Mouse (Mus musculus) heart, embryonic 12.5 days (tissue): ENCODE measurements around the gene Pcyt1b. TPM values are rescaled to one million over a fixed set of nuclear protein-coding genes. Genes with fewer than 3 reads are reported as not detected.
A peak's percentile ranks its signal among the peaks of the same experiment; 100 is the strongest.

Experiments used
- ATAC-seq: fragments of 200-750 bp; cut with Nextera tagmentation; 2 replicates; pipeline ENCODE4 v1.8.0; 2017; ENCODE audit warnings: moderate TSS enrichment, moderate library complexity; ENCODE audit not compliant: insufficient number of reproducible peaks, low FRiP score
- H3K27ac ChIP-seq: fragments of 300-500 bp; sonication (generic); 2 replicates; pipeline ENCODE4 v1.5.1; 2016; ENCODE audit warnings: mild to moderate bottlenecking, moderate library complexity; ENCODE audit not compliant: poor library complexity, severe bottlenecking
- H3K27me3 ChIP-seq: fragments of 300-500 bp; sonication (generic); replicated peaks from 2 replicates; pipeline ENCODE4 v1.6.1; 2016; ENCODE audit warnings: mild to moderate bottlenecking, moderate library complexity
- H3K36me3 ChIP-seq: fragments of 300-500 bp; sonication (generic); 2 replicates; pipeline ENCODE4 v1.6.1; 2016; ENCODE audit warnings: mild to moderate bottlenecking, moderate library complexity
- H3K4me1 ChIP-seq: fragments of 300-500 bp; sonication (generic); replicated peaks from 2 replicates; pipeline ENCODE4 v1.6.1; 2016; ENCODE audit warnings: mild to moderate bottlenecking
- H3K4me2 ChIP-seq: fragments of 300-500 bp; sonication (generic); 2 replicates; pipeline ENCODE4 v1.6.1; 2016; ENCODE audit warnings: mild to moderate bottlenecking, moderate library complexity
- H3K4me3 ChIP-seq: fragments of 300-500 bp; sonication (generic); 2 replicates; pipeline ENCODE4 v1.5.1; 2016; ENCODE audit warnings: mild to moderate bottlenecking
- H3K9ac ChIP-seq: fragments of 300-500 bp; sonication (generic); 2 replicates; pipeline ENCODE4 v1.6.1; 2016; ENCODE audit warnings: mild to moderate bottlenecking, moderate library complexity
- H3K9me3 ChIP-seq: fragments of 300-500 bp; sonication (generic); replicated peaks from 2 replicates; pipeline ENCODE4 v1.6.1; 2016; ENCODE audit warnings: mild to moderate bottlenecking, moderate library complexity
- WGBS: fragments of 180-500 bp; shearing (Covaris S2); methylation state at CpG from one replicate; pipeline ENCODE4 v1.1.7; 2016; 5-methylcytosine and 5-hydroxymethylcytosine counted together
- polyA plus RNA-seq: library from polyadenylated mRNA; unstranded; fragments of >200 nt; fragmentation: Nextera tagmentation; extraction: Ambion mirVana; gene quantifications from 2 replicates; pipeline ENCODE4 v1.2.1, GENCODE M21; 2016

The Pcyt1b gene
- polyA plus RNA-seq, 1 experiment from 2014 or later: 2.6 TPM

DNA sequence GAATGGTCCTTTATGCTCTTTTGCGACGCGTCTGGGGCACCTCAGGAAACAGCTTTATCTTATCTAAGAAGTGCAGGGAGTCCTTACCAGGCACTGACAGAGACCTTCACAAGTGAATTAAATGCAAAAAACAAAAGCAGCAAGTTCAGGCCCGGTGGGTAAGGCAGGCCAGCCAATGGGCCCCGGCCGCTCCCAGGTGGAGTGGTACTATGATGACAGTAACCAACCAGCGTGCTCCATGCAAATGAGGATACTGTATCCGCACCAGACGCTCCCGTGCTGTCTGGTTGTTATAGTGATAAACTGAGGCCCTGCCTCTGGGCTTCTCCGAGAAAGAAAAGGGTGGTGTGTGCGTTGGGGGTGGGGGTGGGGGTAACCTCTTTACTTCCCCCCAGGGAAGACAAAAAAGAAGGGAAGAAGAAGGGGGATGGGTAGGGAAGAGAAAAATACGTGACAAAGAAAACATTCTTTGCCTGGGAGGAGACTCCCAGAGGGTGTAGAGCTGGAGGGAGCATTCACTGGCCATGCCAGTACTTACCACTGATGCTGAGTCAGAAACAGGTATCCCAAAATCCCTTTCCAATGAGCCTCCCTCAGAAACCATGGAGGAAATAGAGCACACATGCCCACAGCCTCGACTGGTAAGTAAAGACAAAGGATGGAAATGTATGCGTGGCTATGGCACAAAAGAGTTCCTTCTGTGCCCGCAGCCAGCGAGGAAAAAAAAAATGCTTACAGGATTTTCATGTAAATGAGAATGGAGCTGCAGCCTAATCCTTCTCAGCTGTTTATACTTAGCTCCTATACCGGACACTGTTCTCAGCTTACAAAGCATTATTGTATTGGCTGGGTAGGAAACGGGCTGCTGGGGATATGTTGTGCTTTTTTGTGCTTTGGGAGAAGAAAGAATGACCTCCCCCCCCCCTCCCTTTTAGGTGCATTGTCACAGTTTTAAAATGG is 20.5 kb downstream of the Pcyt1b start:
- Histone ChIP-seq H3K36me3 (no peaks in the 10 kb centered on the region), H3K4me2 (peak overlapping the region; percentile 74), H3K4me1 (no peaks in the 10 kb centered on the region), H3K9ac (peak overlapping the region; percentile 45; the same call in 1 of the 2 replicates), H3K27me3 (no peaks in the 10 kb centered on the region; the same call in 1 of the 2 replicates), H3K27ac (peak overlapping the region; percentile 70), H3K9me3 (no peaks in the 10 kb centered on the region), H3K4me3 (peak overlapping the region; percentile 48)
- 10% methylated on average over 19 of the region's 19 CpGs for WGBS
- ATAC-seq: peak; percentile 100

DNA sequence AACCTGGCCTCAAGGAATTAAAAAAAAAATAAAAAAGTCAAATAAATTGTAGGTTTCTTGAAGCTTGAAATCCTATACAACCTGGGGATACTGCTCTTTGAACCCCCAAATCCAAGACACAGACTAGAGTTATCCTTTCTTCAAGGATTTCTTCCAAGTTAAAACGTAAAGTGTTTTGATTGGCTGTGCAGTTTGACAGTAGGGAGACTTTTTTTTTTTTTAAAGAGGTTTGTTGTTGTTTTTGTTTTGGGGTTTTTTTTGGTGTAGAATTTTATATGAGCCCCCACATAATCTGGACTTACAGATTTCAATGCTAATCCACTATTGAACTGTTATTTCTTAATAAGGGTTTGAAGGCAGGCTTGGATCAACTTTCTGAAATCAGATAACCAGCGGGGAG is 21.6 kb downstream of the Pcyt1b start:
- no peaks in the 10 kb centered on the region for H3K36me3 ChIP-seq

DNA sequence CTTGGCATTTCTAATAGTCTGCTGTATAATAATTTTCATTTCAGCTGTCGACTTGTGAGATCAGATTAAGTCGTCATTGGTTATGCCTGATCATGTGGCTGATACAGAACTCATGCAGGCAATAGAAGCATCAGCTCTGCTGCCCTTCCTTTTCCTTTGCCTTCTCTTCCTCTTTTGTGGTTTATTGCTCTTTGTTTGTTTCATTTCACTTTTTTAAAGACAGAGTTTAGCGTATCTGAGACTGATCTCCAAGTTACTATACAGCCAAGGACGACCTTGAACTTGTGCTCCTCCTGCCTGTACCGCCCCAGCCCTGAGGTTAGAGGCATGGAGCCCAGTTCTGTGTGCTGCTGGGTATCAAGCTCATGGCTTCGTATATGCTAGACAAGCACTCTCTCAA is 34.6 kb downstream of the Pcyt1b start:
- Histone ChIP-seq H3K9ac (no peak overlapping the region), H3K36me3 (no peaks in the 10 kb centered on the region), H3K9me3 (no peaks in the 10 kb centered on the region), H3K27ac (no peak overlapping the region), H3K4me2 (no peak overlapping the region), H3K4me1 (no peaks in the 10 kb centered on the region), H3K27me3 (no peaks in the 10 kb centered on the region), H3K4me3 (no peak overlapping the region)
- 67% methylated on average over 6 of the region's 6 CpGs for WGBS
- no peak for ATAC-seq

More for the DNA sequence above, 21.6 kb downstream of the Pcyt1b start:
- no peak overlapping the region for H3K27ac ChIP-seq
- no peaks in the 10 kb centered on the region; the same call in 1 of the 2 replicates for H3K27me3 ChIP-seq
- no peak overlapping the region for H3K4me2 ChIP-seq
- H3K4me3 ChIP-seq: no peak overlapping the region
- H3K4me1 ChIP-seq: no peaks in the 10 kb centered on the region
- 52% methylated on average over 2 of the region's 2 CpGs for WGBS
- H3K9me3 ChIP-seq: no peaks in the 10 kb centered on the region
- ATAC-seq: no peak
- H3K9ac ChIP-seq: no peak overlapping the region

DNA sequence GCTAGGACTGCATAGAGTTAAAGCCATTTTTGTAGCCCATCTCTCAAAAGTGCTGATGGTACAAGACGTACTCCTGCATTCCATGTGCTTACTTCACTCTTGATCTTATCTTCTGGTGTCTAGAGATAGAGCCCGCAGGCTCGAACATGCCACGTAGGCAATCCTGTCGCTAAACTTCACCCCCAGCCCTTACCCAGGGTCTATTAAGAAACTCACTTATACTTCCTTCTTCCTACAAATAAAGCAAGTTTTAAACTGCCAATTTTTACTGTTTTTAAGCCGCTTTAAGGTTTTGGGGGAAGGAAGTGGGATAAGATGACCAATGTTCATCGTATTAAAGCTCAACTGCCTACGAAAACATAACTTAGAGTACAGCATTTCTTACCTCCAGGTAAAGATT is 36.0 kb downstream of the Pcyt1b start:
- ATAC-seq: no peak
- no peak overlapping the region for H3K4me3 ChIP-seq
- WGBS: 60% methylated on average over 8 of the region's 8 CpGs

DNA sequence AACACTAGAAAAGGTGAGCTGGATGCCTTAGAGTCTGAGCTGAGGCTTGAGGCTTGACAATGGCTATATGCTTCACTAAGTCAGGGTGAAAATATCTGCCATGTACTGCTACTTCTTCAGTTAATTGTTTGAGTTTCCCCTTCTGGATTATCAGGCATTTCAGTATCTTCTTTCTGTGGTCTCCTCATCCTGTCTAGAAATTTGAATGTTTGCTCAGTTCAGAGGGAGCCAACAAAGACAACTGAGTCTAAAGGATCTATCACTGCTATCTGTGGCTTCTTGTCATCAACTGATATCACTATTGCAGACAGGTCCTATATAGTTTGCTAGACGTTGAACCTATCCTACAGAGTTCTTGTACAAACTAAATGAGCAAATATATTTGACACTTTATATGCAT is 42.9 kb downstream of the Pcyt1b start:
- no peak for ATAC-seq
- peaks cover 3% of the 10 kb centered on the region; the same call in 1 of the 2 replicates for H3K4me1 ChIP-seq
- no peak overlapping the region for H3K4me2 ChIP-seq
- no peaks in the 10 kb centered on the region for H3K27me3 ChIP-seq
- H3K9ac ChIP-seq: no peak overlapping the region
- no peaks in the 10 kb centered on the region for H3K9me3 ChIP-seq
- H3K27ac ChIP-seq: no peak overlapping the region
- WGBS: 28% methylated on average over 1 of the region's 1 CpGs
- H3K36me3 ChIP-seq: no peaks in the 10 kb centered on the region
- no peak overlapping the region for H3K4me3 ChIP-seq

More for the DNA sequence above, 36.0 kb downstream of the Pcyt1b start:
- H3K36me3 ChIP-seq: no peaks in the 10 kb centered on the region
- no peaks in the 10 kb centered on the region for H3K9me3 ChIP-seq
- no peak overlapping the region for H3K9ac ChIP-seq
- H3K4me1 ChIP-seq: no peaks in the 10 kb centered on the region
- H3K27ac ChIP-seq: no peak overlapping the region
- no peak overlapping the region for H3K4me2 ChIP-seq
- H3K27me3 ChIP-seq: no peaks in the 10 kb centered on the region

DNA sequence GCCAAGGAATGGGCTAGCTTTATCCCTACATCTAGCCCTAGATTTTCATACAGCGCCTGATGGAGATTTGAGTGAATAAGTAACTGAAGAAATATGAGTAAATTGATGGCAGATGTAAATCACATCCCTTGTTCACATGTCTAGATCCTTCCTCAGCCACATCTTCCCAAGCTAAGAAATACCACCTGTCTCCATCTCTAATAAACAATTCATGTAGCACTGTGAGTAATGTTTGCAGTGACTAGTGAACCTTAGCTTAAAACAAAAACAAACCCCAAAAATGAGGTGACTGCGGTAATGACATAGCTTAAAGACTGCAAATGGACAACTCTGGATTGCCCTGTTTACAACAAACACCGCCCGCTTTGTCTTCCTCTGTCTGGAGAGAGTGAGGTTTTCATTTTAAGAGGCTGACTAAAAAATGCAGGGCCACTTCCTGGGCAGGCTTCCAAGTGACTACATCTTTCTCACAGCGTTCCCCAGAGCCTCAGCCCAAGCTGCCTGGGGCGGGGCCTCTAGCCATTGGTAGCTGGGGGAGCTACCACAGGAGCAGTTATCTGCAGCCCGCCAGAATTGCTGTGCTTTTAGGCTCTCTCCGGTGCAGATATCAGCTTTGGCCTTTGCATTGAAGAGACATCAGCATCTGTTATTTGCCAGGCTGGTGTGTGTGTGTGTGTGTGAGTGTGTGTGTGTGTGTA is 46.0 kb downstream of the Pcyt1b start:
- H3K27me3 ChIP-seq: 0 out of 2 replicates have a peak, but pooled peaks cover 4% of the 10 kb centered on the region
- WGBS: 39% methylated on average over 8 of the region's 8 CpGs
- H3K4me3 ChIP-seq: no peak overlapping the region
- H3K4me1 ChIP-seq: peaks cover 3% of the 10 kb centered on the region; the same call in 1 of the 2 replicates
- H3K4me2 ChIP-seq: peak overlapping the region; percentile 43
- no peak overlapping the region for H3K9ac ChIP-seq
- ATAC-seq: peak; percentile 66; the same call in 1 of the 2 replicates
- H3K9me3 ChIP-seq: no peaks in the 10 kb centered on the region
- H3K27ac ChIP-seq: 0 out of 2 replicates have a peak overlapping the region, but pooled peaks have one; percentile 16
- H3K36me3 ChIP-seq: no peaks in the 10 kb centered on the region

DNA sequence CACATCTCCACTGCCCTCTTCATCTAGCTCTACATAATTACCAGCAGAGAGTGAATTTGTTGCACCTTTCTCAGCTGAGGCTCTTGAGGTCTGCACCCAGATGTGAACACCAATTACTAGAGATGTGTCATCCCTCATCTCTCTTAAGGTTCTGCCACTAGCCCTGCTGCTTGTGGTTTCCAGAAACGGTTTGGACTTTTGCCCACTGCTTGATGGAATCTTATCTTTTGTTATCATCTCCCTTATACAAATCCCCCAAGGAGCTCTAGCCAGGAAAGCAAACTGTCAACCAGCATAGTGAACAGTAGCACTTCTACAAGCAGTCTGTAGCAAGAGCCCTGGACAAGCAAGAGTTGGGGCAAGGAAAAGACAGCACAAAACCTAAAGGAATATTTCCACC is 57.9 kb downstream of the Pcyt1b start:
- no peak overlapping the region for H3K4me3 ChIP-seq
- 58% methylated on average over 1 of the region's 1 CpGs for WGBS
- H3K9ac ChIP-seq: no peak overlapping the region
- no peaks in the 10 kb centered on the region for H3K9me3 ChIP-seq
- no peak for ATAC-seq
- H3K4me1 ChIP-seq: no peaks in the 10 kb centered on the region
- no peaks in the 10 kb centered on the region for H3K36me3 ChIP-seq
- H3K27me3 ChIP-seq: no peaks in the 10 kb centered on the region
- H3K27ac ChIP-seq: no peak overlapping the region
- no peak overlapping the region for H3K4me2 ChIP-seq

DNA sequence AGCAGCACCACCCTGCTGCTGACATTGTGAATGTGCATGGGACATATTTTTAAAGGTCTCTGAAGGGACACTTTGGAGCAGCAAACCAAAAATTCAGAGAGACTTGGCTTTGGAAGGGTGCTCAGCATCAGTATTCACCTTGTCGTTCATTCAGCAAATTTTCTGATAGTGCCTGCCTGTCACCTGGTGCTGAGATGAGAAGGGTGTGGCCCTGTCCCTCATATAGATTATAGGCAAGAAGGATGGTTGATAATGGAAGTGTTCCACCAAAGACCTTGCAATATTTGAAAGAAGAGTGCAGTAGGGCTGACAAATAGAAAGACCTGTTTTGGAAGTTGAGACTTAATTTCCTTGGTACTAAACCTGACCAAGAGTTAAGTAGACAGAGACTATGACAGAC is 74.9 kb downstream of the Pcyt1b start:
- no peak overlapping the region for H3K4me3 ChIP-seq
- ATAC-seq: no peak
- no peak overlapping the region for H3K9ac ChIP-seq
- H3K27ac ChIP-seq: no peak overlapping the region
- H3K27me3 ChIP-seq: no peaks in the 10 kb centered on the region
- no peaks in the 10 kb centered on the region for H3K9me3 ChIP-seq
- H3K4me2 ChIP-seq: no peak overlapping the region
- no peaks in the 10 kb centered on the region for H3K36me3 ChIP-seq
- no peaks in the 10 kb centered on the region for H3K4me1 ChIP-seq
- 89% methylated on average over 1 of the region's 1 CpGs for WGBS

DNA sequence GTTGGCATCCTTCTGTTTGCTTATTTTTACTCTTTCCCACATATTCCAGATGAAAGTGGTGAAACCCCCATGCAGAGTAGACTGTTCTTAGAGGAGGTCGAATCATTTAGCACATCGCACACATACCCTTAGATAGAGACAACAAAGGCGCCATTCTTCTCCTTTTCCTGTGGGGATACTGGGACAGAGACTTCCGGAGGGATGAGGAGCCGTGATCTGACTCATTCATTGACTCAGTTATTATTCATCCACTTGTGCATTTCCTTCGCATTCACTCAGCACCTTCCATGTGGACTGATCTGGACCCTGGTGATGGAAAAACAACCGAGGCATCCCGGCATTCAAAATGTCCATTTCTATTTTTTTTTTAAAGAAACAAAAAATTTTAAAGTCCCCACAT is 76.2 kb downstream of the Pcyt1b start:
- H3K27ac ChIP-seq: no peak overlapping the region

DNA sequence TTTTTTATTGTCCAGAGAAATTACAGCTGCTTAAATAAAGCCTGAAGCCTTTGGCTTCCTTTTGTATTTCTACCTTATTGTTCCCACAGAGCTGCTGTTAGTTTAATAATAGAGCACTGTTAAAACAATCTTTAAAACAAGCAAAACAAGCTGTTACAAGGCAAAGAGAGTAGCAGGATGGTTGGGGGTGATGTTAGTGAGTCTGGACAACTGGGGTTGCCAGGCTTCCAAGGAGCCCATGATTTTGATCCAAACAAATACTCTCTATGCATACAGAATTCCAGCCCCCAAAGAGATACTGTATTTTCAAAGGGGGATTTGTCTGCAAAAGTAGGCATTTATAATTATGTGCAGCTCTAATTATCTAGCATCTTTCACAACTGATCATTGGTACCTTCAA is 77.7 kb downstream of the Pcyt1b start:
- H3K4me1 ChIP-seq: no peaks in the 10 kb centered on the region
- no peak for ATAC-seq
- no peaks in the 10 kb centered on the region for H3K27me3 ChIP-seq
- H3K4me3 ChIP-seq: no peak overlapping the region
- H3K4me2 ChIP-seq: no peak overlapping the region
- no peaks in the 10 kb centered on the region for H3K36me3 ChIP-seq
- no peak overlapping the region for H3K27ac ChIP-seq
- no peak overlapping the region for H3K9ac ChIP-seq
- H3K9me3 ChIP-seq: no peaks in the 10 kb centered on the region

More for the DNA sequence above, 76.2 kb downstream of the Pcyt1b start:
- Histone ChIP-seq H3K36me3 (no peaks in the 10 kb centered on the region), H3K4me2 (no peak overlapping the region), H3K4me3 (no peak overlapping the region), H3K9ac (no peak overlapping the region), H3K4me1 (no peaks in the 10 kb centered on the region), H3K9me3 (no peaks in the 10 kb centered on the region), H3K27me3 (no peaks in the 10 kb centered on the region)
- no peak for ATAC-seq
- 67% methylated on average over 8 of the region's 8 CpGs for WGBS
